Mouse (Mus musculus) brain, adult 10 weeks (tissue): ENCODE measurements around the gene Ablim2. TPM values are rescaled to one million over a fixed set of nuclear protein-coding genes. Genes with fewer than 3 reads are reported as not detected.

Experiments
- polyA plus RNA-seq: library from polyadenylated mRNA; stranded (reverse); fragments of 350-450 nt; fragmentation: Illumina TruSeq; extraction: RNeasy Lipid Tissue Mini Kit (QIAGEN cat#74804); gene quantifications from one replicate; pipeline ENCODE4 v1.2.3, GENCODE M21; 2015; ENCODE audit warnings: low read depth, low replicate concordance

The Ablim2 gene
- 132 TPM for polyA plus RNA-seq

DNA sequence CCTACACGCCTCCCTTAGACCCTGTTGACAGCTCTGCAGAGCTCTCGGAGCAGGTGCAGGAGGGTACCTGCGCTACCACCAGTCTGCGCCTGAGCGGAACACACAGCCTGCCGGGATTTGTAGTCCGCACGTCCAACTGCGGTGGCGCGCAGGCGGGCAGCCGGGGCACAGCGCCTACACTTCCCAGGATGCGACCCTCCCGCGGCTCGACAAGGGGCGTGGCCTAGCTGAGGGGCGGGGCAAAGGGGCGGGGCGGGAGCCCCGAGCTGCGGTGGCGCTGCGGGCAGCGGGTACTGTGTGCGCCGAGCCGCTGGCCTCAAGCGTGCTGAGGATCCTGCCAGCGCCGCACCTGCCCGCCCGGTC, at the start of gene Ablim2:
TSS of gene Ablim2 (plus strand) at position 242 of the 363 bp plus-strand sequence.

GRCm38 (mm10) chr5:35739536-35740278, 18.0 kb upstream of the Ablim2 start, which contains the start of gene Sh3tc1:
Sh3tc1 (minus strand) TSS chr5:35739987.

GRCm38 (mm10) chr5:35893093-35893804, 135.6 kb downstream of the Ablim2 start, which contains the start of gene Afap1:
Afap1 (plus strand) TSS chr5:35893319.

Other genes starting within 250 kb of the Ablim2 start
- gene Cpz, start 232.2 kb upstream of the Ablim2 start, polyA plus RNA-seq: 0.25 TPM
- 4.0 TPM for gene Trmt44, start 182.8 kb upstream of the Ablim2 start, polyA plus RNA-seq
- 25.8 TPM for gene Acox3, start 174.8 kb upstream of the Ablim2 start, polyA plus RNA-seq
- 7.9 TPM for gene Htra3, start 78.1 kb upstream of the Ablim2 start, polyA plus RNA-seq
- 2.4 TPM for gene Sh3tc1, start 17.9 kb upstream of the Ablim2 start, polyA plus RNA-seq
- 9.2 TPM for gene Afap1, start 135.4 kb downstream of the Ablim2 start, polyA plus RNA-seq